Mouse (Mus musculus) lung, embryonic 16.5 days (tissue): ENCODE measurements around the gene Chst1. TPM values are rescaled to one million over a fixed set of nuclear protein-coding genes. Genes with fewer than 3 reads are reported as not detected.

Experiments
- ATAC-seq: fragments of 200-750 bp; cut with Nextera tagmentation; 2 replicates; pipeline ENCODE4 v1.8.0; 2017; ENCODE audit warnings: low read depth, mild to moderate bottlenecking, moderate library complexity
- H3K27ac ChIP-seq: fragments of 300-500 bp; sonication (generic); 2 replicates; pipeline ENCODE4 v1.5.1; 2014; ENCODE audit warnings: mild to moderate bottlenecking, control low read depth, low read length
- H3K27me3 ChIP-seq: fragments of 300-500 bp; sonication (generic); 2 replicates; pipeline ENCODE4 v1.6.1; 2014; ENCODE audit warnings: low read depth, low read length, mixed read lengths; ENCODE audit not compliant: control insufficient read depth, insufficient read depth
- H3K36me3 ChIP-seq: fragments of 300-500 bp; sonication (generic); 2 replicates; pipeline ENCODE4 v1.6.1; 2014; ENCODE audit warnings: low read length; ENCODE audit not compliant: control insufficient read depth, insufficient read depth
- H3K4me1 ChIP-seq: fragments of 300-500 bp; sonication (generic); replicated peaks from 2 replicates; pipeline ENCODE4 v1.6.1; 2014; ENCODE audit warnings: low read length, mixed read lengths; ENCODE audit not compliant: control insufficient read depth, insufficient read depth
- H3K4me2 ChIP-seq: fragments of 300-500 bp; sonication (generic); 2 replicates; pipeline ENCODE4 v1.6.1; 2014; ENCODE audit warnings: low read depth, low read length, control low read depth
- H3K4me3 ChIP-seq: fragments of 300-500 bp; sonication (generic); 2 replicates; pipeline ENCODE4 v1.5.1; 2014; ENCODE audit warnings: mild to moderate bottlenecking, low read length, control low read depth
- H3K9ac ChIP-seq: fragments of 300-500 bp; sonication (generic); 2 replicates; pipeline ENCODE4 v1.6.1; 2014; ENCODE audit warnings: low read length, control low read depth
- H3K9me3 ChIP-seq: fragments of 300-500 bp; sonication (generic); 2 replicates; pipeline ENCODE4 v1.6.1; 2016; ENCODE audit warnings: low read length; ENCODE audit not compliant: control insufficient read depth
- WGBS: fragments of 180-500 bp; shearing (Covaris S2); extraction: QIAGEN DNeasy Blood & Tissue Kit; methylation state at CpG from one replicate; pipeline ENCODE4 v1.1.7; 2014; 5-methylcytosine and 5-hydroxymethylcytosine counted together
- polyA plus RNA-seq: library from polyadenylated mRNA; unstranded; fragments of >200 nt; fragmentation: Nextera tagmentation; extraction: Ambion mirVana; gene quantifications from 2 replicates; pipeline ENCODE4 v1.2.1, GENCODE M21; 2015

The Chst1 gene
- polyA plus RNA-seq, 1 experiment from 2014 or later = 1.5 TPM

GRCm38 (mm10) chr2:92594929-92595730 lies 4.4 kb upstream of the Chst1 start:
- Histone ChIP-seq H3K36me3 (no peaks in the 10 kb centered on the region), H3K27me3 (peaks cover 7% of the 10 kb centered on the region), H3K4me1 (no peaks in the 10 kb centered on the region)

GRCm38 (mm10) chr2:92597291-92597690 lies 2.2 kb upstream of the Chst1 start:
- Histone ChIP-seq H3K27ac (no peak overlapping the region), H3K27me3 (peaks cover 25% of the 10 kb centered on the region), H3K9ac (no peak overlapping the region), H3K4me2 (no peak overlapping the region), H3K36me3 (no peaks in the 10 kb centered on the region), H3K4me1 (no peaks in the 10 kb centered on the region; the same call in 1 of the 2 replicates), H3K4me3 (no peak overlapping the region), H3K9me3 (no peaks in the 10 kb centered on the region)
- WGBS = 12% methylated on average over 7 of the region's 7 CpGs
- no peak for ATAC-seq

More at GRCm38 (mm10) chr2:92594929-92595730, 4.4 kb upstream of the Chst1 start:
- no peak overlapping the region for H3K4me3 ChIP-seq
- H3K27ac ChIP-seq = no peak overlapping the region
- ATAC-seq = no peak
- no peak overlapping the region for H3K9ac ChIP-seq
- H3K9me3 ChIP-seq = no peaks in the 10 kb centered on the region
- 48% methylated on average over 11 of the region's 11 CpGs for WGBS
- H3K4me2 ChIP-seq = no peak overlapping the region

- H3K4me3 ChIP-seq = peak overlapping the region; percentile 61
- ATAC-seq = no peak; the same call in 1 of the 2 replicates
- no peaks in the 10 kb centered on the region; the same call in 1 of the 2 replicates for H3K4me1 ChIP-seq
- H3K36me3 ChIP-seq = no peaks in the 10 kb centered on the region
- H3K27ac ChIP-seq = no peak overlapping the region
- peak overlapping the region; percentile 99 for H3K4me2 ChIP-seq
- no peaks in the 10 kb centered on the region for H3K9me3 ChIP-seq
- H3K9ac ChIP-seq = peak overlapping the region; percentile 5; the same call in 1 of the 2 replicates
- peaks cover 28% of the 10 kb centered on the region for H3K27me3 ChIP-seq
- 22% methylated on average over 10 of the region's 11 CpGs for WGBS
Observed at GRCm38 (mm10) chr2:92598941-92599486, 493 bp upstream of the Chst1 start.

- peak; percentile 8 for ATAC-seq
- Histone ChIP-seq H3K4me3 (peak overlapping the region; percentile 61), H3K9ac (peak overlapping the region; percentile 58), H3K4me1 (no peaks in the 10 kb centered on the region; the same call in 1 of the 2 replicates), H3K36me3 (no peaks in the 10 kb centered on the region), H3K27ac (no peak overlapping the region), H3K4me2 (peak overlapping the region; percentile 99), H3K27me3 (peaks cover 28% of the 10 kb centered on the region), H3K9me3 (no peaks in the 10 kb centered on the region)
- 4% methylated on average over 15 of the region's 17 CpGs for whole genome bisulfite sequencing
Observed at GRCm38 (mm10) chr2:92600348-92600670, 802 bp downstream of the Chst1 start.

- Histone ChIP-seq H3K27ac (no peak overlapping the region), H3K4me2 (no peak overlapping the region), H3K9me3 (no peaks in the 10 kb centered on the region), H3K27me3 (peaks cover 28% of the 10 kb centered on the region), H3K36me3 (no peaks in the 10 kb centered on the region), H3K9ac (no peak overlapping the region), H3K4me3 (no peak overlapping the region), H3K4me1 (no peaks in the 10 kb centered on the region; the same call in none of the 2 replicates)
- ATAC-seq = no peak
- WGBS = 53% methylated on average over 4 of the region's 4 CpGs
Observed at GRCm38 (mm10) chr2:92601246-92601645, 1.7 kb downstream of the Chst1 start.

GRCm38 (mm10) chr2:92602073-92602472 lies 2.6 kb downstream of the Chst1 start:
- H3K4me2 ChIP-seq = no peak overlapping the region
- no peak overlapping the region for H3K9ac ChIP-seq
- no peak for ATAC-seq
- H3K4me3 ChIP-seq = no peak overlapping the region
- peaks cover 28% of the 10 kb centered on the region for H3K27me3 ChIP-seq
- H3K27ac ChIP-seq = no peak overlapping the region
- 13% methylated on average over 12 of the region's 12 CpGs for WGBS
- H3K36me3 ChIP-seq = no peaks in the 10 kb centered on the region
- no peaks in the 10 kb centered on the region for H3K9me3 ChIP-seq
- H3K4me1 ChIP-seq = no peaks in the 10 kb centered on the region; the same call in none of the 2 replicates

- ATAC-seq = no peak
- 56% methylated on average over 5 of the region's 5 CpGs for WGBS
- Histone ChIP-seq H3K4me1 (no peaks in the 10 kb centered on the region; the same call in none of the 2 replicates), H3K27me3 (peaks cover 25% of the 10 kb centered on the region), H3K36me3 (no peaks in the 10 kb centered on the region), H3K9me3 (no peaks in the 10 kb centered on the region), H3K4me3 (no peak overlapping the region), H3K4me2 (no peak overlapping the region), H3K9ac (no peak overlapping the region), H3K27ac (no peak overlapping the region)
Observed at GRCm38 (mm10) chr2:92603591-92603990, 4.1 kb downstream of the Chst1 start.

- WGBS = 85% methylated on average over 5 of the region's 5 CpGs
- Histone ChIP-seq H3K9me3 (no peaks in the 10 kb centered on the region), H3K27me3 (peaks cover 24% of the 10 kb centered on the region), H3K36me3 (no peaks in the 10 kb centered on the region), H3K4me2 (no peak overlapping the region), H3K4me3 (no peak overlapping the region), H3K4me1 (no peaks in the 10 kb centered on the region; the same call in none of the 2 replicates), H3K27ac (no peak overlapping the region), H3K9ac (no peak overlapping the region)
- ATAC-seq = no peak
Observed at GRCm38 (mm10) chr2:92604565-92604964, 5.1 kb downstream of the Chst1 start.

GRCm38 (mm10) chr2:92605995-92606394 lies 6.5 kb downstream of the Chst1 start:
- H3K9ac ChIP-seq = no peak overlapping the region
- H3K4me2 ChIP-seq = no peak overlapping the region
- H3K4me1 ChIP-seq = no peaks in the 10 kb centered on the region; the same call in 1 of the 2 replicates
- H3K27ac ChIP-seq = no peak overlapping the region
- peaks cover 13% of the 10 kb centered on the region for H3K27me3 ChIP-seq
- no peaks in the 10 kb centered on the region for H3K9me3 ChIP-seq
- WGBS = 39% methylated on average over 5 of the region's 5 CpGs
- no peak overlapping the region for H3K4me3 ChIP-seq
- ATAC-seq = peak; percentile 52; the same call in 1 of the 2 replicates
- H3K36me3 ChIP-seq = no peaks in the 10 kb centered on the region
